Mouse (Mus musculus) cerebellum, adult 2 months (tissue): ENCODE results near the gene Gm28845. TPM values are rescaled to one million over a fixed set of nuclear protein-coding genes. Genes with fewer than 3 reads are reported as not detected.

Experiments used
- DNase-seq, 2 experiments: peaks; one replicate each; pipeline ENCODE4 v3.0.0; 2021
- H3K27ac ChIP-seq: fragments of 200-500 bp; 2 replicates; pipeline ENCODE4 v1.5.1; 2012; ENCODE audit warnings: low read length, control low read depth, inconsistent platforms; ENCODE audit not compliant: insufficient read depth
- H3K27me3 ChIP-seq: fragments of 200-500 bp; 2 replicates; pipeline ENCODE4 v1.6.1; 2012; ENCODE audit warnings: inconsistent platforms, mild to moderate bottlenecking, low read length, moderate library complexity; ENCODE audit not compliant: control insufficient read depth, insufficient read depth
- H3K4me1 ChIP-seq: fragments of 200-500 bp; 2 replicates; pipeline ENCODE4 v1.6.1; 2011; ENCODE audit warnings: low read length; ENCODE audit not compliant: control insufficient read depth, insufficient read depth
- H3K4me3 ChIP-seq: fragments of 200-500 bp; replicated peaks from 2 replicates; pipeline ENCODE3; 2011; ENCODE audit warnings: mild to moderate bottlenecking, low read depth, low read length, control low read depth; ENCODE audit not compliant: insufficient read depth
- CTCF ChIP-seq: fragments of 200-500 bp; IDR thresholded peaks from 2 replicates; pipeline ENCODE4 v1.5.1; 2011; ENCODE audit warnings: low read depth, mild to moderate bottlenecking, control low read depth, low read length, moderate library complexity, borderline replicate concordance; ENCODE audit not compliant: insufficient read depth
- POLR2A ChIP-seq: fragments of 200-500 bp; IDR thresholded peaks from 2 replicates; pipeline ENCODE4 v1.6.1; 2011; ENCODE audit warnings: low read length, control low read depth, borderline replicate concordance; ENCODE audit not compliant: insufficient read depth
- WGBS: fragments of 180-500 bp; shearing (Covaris S2); methylation state at CpG from one replicate; pipeline ENCODE4 v1.1.7; 2018; 5-methylcytosine and 5-hydroxymethylcytosine counted together
- polyA plus RNA-seq: library from polyadenylated mRNA; depleted of rRNA; stranded (reverse); fragments of >200 nt; gene quantifications from 2 replicates; pipeline ENCODE4 v1.2.3, GENCODE M21; 2012

Gm28845 gene
- polyA plus RNA-seq, 1 experiment: 1.0 TPM

- WGBS: 43% methylated on average over 14 of the region's 14 CpGs
- Histone ChIP-seq H3K27me3 (no peaks in the 10 kb centered on the region), H3K27ac (no peak overlapping the region), H3K4me1 (no peaks in the 10 kb centered on the region), H3K4me3 (no peak overlapping the region)
- no peak for TF ChIP-seq POLR2A
- no peak for DNase-seq
Measured at GRCm38 (mm10) chr1:65112807-65113196, 6.6 kb downstream of the Gm28845 start.

DNA sequence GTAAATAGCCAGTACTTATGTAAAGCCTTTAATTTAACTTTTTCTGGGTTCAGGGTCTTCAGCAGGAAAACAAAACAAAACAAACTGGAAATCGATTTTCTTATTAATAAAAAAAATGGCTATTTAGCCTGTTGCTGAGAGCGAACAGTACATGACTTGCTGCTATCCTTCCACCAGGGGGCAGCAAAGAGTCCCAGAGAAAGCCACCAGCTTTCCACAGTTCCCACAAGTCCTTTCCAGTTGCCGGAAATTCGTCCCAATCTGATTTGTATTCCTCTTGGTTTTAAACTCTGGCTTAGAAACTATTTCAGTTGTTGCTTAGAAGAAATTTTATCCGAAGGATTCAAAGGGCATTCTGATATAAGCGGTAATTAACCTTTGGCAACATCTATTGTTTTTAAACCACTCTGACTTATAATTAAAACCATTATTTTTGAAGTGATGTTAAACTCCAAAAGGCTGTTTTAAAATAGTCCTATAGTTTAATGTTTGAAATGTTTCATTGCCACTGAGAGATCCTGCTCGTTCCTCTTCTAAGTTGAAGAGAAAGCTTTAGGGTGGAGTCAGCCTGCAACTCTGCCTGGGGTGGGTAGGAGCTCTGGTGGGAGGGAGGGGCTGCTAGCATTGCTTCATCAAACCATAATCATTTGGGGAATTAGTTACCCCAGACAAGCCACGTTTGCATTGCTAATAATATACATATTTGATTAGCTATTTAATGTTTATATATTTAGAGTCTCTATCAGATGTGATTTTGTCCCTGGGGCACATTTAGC lies 7.1 kb downstream of the Gm28845 start:
- Histone ChIP-seq H3K27ac (no peak overlapping the region), H3K4me1 (no peaks in the 10 kb centered on the region), H3K4me3 (no peak overlapping the region), H3K27me3 (no peaks in the 10 kb centered on the region)
- TF ChIP-seq POLR2A (no peak), CTCF (peak; percentile 79)
- DNase-seq: peak; percentile 56 to 66
- 9% methylated on average over 8 of the region's 8 CpGs for WGBS

DNA sequence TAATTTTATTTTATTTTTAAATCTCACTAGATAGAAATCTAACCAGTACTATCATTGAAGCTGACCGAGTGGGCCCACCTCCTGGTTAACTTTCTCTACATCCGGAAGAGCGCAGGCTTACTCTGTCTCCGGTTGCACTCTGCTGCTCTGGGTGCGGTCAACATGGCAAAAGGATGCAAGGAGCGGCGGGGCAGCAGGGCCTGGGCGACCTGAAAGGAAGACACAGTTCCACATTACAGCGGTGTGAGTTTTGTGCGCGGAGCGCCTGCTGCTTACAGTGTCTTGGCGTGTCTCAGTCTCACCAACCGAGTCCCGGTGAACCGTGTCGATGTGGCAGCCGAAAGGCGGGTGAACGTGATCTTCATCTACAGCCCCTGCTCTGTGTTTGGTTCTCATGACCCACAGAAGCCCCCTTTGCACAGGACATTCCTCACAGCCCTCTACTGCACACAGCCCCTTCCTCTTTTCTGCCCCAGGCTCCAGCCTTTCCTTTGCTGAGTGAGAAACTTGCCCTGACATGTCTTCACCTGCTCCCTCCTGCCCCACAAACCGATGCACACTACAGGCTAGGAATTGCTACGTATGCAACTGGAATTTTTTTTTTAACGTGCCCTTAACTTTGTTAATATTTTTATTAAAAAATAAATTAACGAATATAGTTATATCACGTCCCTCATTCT lies 9.5 kb downstream of the Gm28845 start:
- no peak for DNase-seq
- WGBS: 76% methylated on average over 25 of the region's 25 CpGs
- Histone ChIP-seq H3K4me1 (no peaks in the 10 kb centered on the region), H3K4me3 (no peak overlapping the region), H3K27me3 (no peaks in the 10 kb centered on the region), H3K27ac (no peak overlapping the region)
- no peak for TF ChIP-seq POLR2A
- TF ChIP-seq CTCF: no peak

GRCm38 (mm10) chr1:65109196-65109595 lies 10.2 kb downstream of the Gm28845 start:
- no peak for TF ChIP-seq CTCF
- no peak for TF ChIP-seq POLR2A
- 93% methylated on average over 8 of the region's 8 CpGs for WGBS
- Histone ChIP-seq H3K27ac (no peak overlapping the region), H3K4me1 (no peaks in the 10 kb centered on the region), H3K4me3 (no peak overlapping the region), H3K27me3 (no peaks in the 10 kb centered on the region)
- no peak for DNase-seq

GRCm38 (mm10) chr1:65107654-65108279 lies 11.6 kb downstream of the Gm28845 start:
- DNase-seq: no peak
- Histone ChIP-seq H3K27ac (no peak overlapping the region), H3K27me3 (no peaks in the 10 kb centered on the region), H3K4me1 (no peaks in the 10 kb centered on the region), H3K4me3 (no peak overlapping the region)
- TF ChIP-seq CTCF: no peak
- TF ChIP-seq POLR2A: no peak
- WGBS: 84% methylated on average over 10 of the region's 10 CpGs

DNA sequence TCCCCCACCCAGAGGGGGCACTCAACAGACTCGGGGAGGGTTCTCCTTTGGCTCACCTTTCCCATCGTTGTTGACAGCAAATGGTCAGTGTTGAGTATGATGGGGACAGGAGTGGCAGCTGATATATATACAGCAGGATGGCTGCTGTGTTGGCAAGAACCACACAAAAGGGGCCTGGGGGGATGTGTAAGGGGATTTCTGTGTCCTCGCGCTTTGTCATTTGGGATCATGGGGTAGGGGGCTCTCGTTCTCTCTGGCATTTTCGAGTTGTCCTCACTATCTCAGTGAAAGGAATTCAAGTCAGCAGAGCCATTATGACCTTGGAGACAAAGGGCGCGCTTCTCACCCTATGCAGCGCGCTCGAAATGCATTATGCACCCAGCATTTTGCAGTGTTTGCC lies 16.1 kb downstream of the Gm28845 start, which contains the start of gene Cryga:
TSS of gene Cryga (minus strand) at position 101 of the 400 bp plus-strand sequence.
- no peaks in the 10 kb centered on the region for H3K4me1 ChIP-seq
- H3K27ac ChIP-seq: no peak within 1 kb of the TSS
- 84% methylated on average over 11 of the region's 11 CpGs for WGBS
- no peak within 1 kb of the TSS for H3K4me3 ChIP-seq
- no peak for DNase-seq
- no peaks in the 10 kb centered on the region for H3K27me3 ChIP-seq
- TF ChIP-seq CTCF: no peak
- TF ChIP-seq POLR2A: no peak

DNA sequence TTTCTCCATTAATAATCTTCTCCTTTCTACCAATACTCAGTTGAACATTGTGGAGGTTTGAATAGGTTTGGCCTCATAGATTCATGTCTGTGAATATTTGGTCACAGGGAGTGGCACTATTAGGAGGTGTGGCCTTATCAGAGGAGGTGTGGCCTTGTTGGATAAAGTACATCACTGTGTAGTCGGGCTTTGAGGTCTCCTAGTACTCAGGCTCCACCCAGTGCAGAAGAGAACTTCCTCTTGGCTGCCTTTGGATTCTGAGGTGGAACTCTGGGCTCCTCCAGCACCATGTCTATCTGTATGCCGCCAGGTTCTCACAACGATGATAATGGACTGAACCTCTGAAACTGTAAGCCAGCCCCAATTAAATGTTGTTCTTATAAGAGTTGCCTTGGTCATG lies 22.4 kb downstream of the Gm28845 start:
- TF ChIP-seq POLR2A (no peak), CTCF (no peak)
- no peak overlapping the region for H3K4me3 ChIP-seq
- no peaks in the 10 kb centered on the region for H3K4me1 ChIP-seq
- H3K27me3 ChIP-seq: no peaks in the 10 kb centered on the region
- 83% methylated on average over 3 of the region's 3 CpGs for WGBS
- DNase-seq: no peak
- H3K27ac ChIP-seq: no peak overlapping the region

DNA sequence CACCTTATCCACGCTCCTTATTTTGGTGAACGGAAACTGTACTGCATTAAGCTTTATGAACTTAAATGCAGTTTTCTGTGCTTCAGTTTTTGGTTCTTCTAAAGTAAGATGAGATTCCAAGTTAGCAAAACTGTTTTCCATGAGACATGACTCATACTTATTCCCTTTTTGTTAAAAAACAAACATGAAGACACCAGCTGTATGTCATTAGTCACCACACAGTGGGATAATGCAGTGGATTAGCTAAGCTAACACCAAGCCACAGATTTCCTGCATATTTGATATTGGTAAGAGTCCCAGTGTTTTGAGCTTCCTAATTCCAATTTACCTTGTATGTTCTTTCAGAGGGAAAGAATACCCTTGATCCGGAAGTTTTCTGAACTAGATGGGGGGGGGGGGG lies 27.8 kb downstream of the Gm28845 start:
- no peak overlapping the region for H3K4me3 ChIP-seq
- TF ChIP-seq CTCF: no peak
- TF ChIP-seq POLR2A: no peak
- no peaks in the 10 kb centered on the region for H3K4me1 ChIP-seq
- WGBS: 92% methylated on average over 3 of the region's 3 CpGs
- no peak overlapping the region for H3K27ac ChIP-seq
- no peaks in the 10 kb centered on the region for H3K27me3 ChIP-seq
- DNase-seq: no peak
